Mouse (Mus musculus) fibroblast of lung, adult 2 months (primary cell): ENCODE measurements around the gene Cela3b.
"Not testable (repeated sequence)": the region's sequence is repeated elsewhere in the genome, so short reads cannot be mapped to it uniquely, and the experiment has no call there.

Experiments used
- DNase-seq: peaks from one replicate; pipeline ENCODE4 v3.0.0-alpha.2; 2011; ENCODE audit warnings: low read depth

Cela3b gene

DNA sequence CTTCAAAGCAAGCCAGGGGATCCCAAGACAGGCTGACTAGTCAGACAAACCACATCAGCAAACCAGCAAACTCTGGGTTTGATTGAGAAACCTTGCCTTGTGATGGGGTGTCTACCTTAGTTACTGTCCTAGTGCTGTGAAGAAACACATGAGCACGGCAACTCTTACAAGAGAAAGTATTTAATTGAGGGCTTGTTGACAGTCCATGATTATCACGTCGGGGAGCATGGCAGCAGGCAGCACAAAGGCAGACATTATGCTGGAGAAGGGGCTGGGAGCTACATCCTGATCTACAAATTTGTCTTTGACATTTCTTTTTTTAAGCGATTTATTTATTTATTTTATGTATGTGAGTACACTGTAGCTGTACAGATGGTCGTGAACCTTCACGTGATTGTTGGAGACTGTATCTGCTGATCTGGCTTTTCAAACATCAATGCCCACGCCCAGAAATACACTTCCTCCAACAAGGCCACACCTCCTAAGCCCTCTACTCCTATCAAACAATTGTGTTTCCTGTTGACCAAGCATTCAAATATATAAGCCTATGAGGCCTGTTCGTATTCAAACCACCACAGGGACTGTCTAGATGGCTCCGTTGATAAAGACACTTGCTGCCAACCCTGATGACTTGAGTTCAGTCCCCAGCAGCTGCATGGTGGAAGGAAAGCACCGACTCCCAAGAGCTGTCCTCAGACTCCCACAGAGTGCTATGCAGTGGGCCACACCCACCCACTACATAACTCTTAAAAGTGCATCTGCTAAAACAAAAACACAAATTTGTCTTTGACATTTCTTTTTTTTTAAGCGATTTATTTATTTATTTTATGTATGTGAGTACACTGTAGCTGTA lies 12.4 kb downstream of the Cela3b start:
- DNase-seq = no peak

DNA sequence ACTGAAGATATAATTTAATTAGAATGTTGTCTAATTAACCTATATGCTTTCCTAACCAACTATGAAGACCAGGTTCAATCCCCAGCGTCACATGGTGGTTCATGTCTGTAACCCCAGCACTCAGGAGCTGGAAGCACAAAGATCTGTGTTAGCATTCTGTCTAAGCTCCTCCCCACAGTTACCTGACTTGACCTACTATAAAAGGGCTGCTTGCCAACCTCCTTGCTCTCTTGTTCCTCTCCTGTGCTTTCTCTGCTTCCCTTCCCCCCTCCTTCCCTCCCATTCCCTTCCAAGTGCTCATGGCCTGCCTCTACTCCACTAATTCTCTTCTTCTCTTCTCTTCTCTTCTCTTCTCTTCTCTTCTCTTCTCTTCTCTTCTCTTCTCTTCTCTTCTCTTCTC lies 15.4 kb downstream of the Cela3b start:
- DNase-seq = no peak

DNA sequence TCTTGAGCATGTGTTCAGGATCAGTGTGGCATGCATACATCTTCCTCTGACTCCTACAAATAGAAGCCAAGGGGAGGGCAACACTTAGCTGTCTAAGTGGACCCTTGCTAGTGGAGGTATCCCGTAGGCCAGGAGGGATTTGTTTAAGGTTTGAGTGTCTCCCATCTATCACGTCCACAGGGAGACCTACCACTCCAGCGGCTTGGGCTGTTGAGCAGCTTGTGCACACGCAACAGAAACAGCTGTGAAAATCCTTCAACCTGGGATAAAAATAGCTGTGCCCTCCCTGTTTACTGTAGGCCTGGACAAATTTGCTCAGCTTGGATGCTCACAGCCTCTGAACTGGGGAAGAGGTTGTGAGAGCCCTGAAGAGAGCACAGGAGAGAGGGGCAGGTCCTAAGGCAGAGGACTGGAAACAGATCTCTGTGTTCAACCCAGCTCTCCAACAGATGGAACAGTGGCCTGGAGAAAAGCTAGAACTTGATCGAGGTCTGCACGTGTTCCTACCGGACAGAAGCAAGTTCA lies 18.1 kb downstream of the Cela3b start:
- DNase-seq = not testable (repeated sequence)

DNA sequence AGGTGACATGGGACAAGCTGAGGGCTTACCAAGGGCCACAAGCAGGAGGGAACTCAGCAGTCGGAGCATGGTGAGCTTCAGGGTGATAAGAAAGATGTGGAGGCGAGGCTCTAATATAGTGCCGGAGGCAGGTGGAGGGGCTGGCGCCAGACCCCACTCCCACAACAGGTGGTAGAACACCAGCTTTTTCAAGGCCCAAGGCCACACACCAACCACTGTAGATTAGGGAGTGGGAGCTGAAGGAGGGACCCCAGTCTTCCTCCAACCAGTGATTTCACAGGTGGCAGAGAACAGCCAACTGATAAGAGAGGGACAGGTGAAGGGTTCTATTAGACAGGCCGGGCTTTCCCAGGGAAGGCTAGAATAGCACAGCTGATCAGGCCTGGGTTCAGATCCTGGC lies 20.6 kb downstream of the Cela3b start, which contains the start of gene Cela3a:
TSS of gene Cela3a (minus strand) at position 101 of the 400 bp plus-strand sequence.
- no peak for DNase-seq

DNA sequence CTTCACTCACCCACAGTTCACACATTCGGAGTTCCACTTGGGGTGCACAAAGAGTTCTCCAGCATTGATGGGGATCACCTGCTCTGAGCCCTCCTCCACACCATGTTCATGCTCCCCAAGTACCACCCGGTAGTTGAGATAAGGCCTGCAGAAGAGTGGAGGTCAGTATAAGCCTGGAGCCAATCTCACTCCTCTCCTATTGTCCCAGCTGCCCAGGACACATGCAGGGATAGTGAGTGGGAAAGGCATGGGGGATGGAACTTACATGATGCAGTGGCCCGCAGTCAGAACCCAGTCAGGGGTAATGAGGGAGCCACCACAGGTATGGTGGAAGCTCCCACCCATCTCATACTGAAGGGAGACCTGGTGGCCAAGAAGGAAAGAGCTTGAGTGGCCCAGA lies 24.8 kb downstream of the Cela3b start:
- no peak for DNase-seq

DNA sequence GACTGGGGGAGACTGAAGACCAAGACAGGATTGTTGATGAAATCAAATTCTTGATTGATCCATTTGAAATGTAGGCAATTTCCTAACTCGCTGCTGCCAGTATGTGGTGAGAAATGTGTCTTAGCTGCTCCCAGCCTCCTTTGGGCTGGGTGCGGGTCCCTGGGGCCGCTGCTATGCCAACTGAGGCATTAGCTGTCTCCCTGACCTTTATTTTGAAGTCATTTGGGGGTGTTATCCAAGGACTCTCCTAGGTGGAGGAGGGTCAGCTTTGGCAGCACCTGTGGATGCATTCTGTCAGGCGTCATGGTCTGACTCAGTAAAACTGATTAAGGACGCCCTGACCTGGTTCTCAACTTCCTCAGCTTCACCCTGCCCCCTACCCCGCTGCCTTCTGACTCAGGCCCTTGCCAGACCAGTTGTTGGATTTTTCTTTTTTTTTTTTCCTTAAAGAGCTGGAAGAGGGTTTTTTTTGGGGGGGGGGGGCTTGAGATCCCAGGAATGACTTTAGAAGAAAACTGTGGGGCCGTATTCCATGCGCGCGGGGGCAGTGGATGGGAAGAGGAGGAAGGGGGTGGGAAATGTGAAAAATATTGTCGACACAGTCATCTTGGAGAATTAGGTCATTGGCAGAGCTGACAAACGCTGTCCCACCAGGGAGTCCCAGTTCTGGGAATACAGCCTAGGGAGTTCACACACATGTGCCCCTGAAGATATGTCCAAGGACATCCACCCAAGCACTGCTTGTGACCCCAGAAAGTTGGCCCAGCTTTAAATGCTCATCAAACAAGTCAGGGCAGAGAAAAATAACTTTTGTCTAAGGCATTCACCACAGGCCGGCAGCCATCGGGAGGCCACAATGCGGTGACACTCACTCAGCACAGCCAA lies 33.5 kb downstream of the Cela3b start:
- no peak for DNase-seq

DNA sequence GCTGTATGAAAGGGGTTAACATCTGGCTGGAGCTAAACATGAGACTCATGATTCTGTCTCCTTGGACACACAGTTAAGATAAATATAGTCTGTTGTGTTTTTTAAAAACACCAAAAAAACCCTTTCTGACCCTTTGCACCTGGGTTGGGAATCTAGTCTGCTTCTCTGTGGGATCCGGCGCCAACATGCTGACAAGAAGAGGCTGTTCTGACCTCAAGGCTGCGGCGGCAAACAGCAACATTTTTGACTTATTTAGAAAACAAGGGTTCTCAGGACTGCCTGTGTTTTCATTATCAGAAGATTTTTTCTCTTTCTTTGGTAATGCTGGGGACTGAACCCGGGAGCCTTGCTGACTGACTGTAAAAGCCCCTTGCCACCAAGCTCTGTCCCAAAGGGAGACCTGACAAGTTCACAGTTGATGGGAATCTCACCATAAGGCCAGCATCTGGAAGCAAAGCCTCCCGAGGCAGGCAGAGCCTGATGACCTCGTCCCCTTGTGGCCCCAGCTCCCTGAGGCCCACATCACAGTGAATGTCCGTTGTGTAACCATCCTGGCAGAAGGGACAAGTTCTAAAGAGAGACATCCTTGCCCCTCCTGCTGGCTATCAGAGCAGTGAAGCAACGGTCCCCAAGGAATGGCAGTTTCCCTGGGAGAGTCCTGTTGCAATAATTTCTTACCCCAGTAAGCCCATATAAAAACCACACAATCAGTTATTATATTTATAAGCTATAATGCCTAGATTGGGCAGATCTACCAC lies 36.8 kb downstream of the Cela3b start:
- DNase-seq = no peak

DNA sequence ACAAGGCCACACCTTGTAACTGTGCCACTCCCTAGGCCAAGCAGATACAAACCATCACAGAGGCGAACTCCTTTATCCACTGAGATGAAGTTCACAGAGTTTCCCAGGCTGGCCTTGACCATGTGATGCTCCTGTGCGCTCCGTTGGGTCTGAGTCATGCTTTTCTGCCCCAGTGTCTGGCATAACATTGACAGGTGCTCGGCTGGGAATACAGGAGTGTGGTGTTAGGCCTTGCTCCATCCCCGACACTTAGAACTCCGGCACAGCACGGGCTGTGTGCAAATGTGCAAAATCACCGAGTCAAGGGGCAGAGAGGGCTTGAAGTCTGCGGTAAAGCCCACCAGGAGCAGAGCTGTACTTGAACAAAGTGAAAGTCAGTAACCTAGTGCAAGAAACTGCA lies 37.5 kb downstream of the Cela3b start:
- no peak for DNase-seq

DNA sequence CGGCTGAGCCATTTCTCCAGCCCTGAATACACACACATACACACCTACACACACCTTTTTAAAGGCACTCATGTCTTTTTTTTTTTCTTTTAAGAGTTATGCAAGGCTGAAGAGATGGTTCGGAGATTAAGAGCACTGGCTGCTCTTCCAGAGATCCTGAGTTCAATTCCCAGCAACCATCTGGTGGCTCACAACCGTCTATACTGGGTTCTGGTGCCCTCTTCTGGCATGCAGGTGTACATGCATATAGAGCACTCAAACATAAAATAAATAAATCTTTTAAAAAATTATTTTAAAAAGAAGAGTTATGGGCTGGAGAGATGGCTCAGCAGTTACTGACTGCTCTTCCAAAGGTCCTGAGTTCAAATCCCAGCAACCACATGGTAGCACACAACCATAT lies 39.1 kb downstream of the Cela3b start:
- no peak for DNase-seq

DNA sequence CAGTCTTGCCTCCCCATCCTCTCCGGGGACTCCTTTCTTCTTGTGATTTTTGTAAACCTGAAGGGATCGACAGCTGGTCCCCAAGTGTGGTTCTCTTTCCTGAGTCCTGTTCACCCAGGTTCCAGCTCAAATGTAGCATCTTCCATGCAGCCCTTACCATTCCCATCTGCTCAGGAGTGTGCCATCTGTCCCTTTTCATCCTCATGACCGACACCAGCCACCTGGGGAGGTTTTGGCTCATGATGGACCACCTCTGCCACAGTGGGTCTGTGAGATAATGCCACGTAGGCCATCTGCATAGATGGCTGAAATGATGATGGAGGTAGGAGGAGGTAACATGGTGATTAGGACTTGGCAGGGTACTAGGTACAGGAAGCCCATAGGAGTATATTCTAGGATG lies 40.1 kb downstream of the Cela3b start:
- DNase-seq = no peak

DNA sequence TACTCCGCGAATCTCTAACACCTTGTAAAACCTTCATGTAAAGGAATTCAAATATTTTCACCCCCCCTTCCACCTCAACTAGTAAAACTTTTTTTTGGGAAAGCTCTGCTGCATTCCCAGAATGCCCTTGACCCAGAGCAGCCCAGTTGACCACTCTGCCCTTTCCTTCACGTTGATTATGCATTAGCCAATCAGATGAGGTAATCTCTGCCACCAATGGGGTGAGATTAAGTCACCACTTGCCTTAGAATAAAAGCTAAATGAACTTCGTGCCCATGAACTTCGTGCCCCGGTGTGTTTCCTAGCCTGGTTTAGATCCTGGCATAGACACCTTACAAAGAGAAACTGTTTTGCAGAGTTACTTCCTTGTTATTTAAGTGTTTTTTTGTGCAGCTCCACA lies 41.4 kb downstream of the Cela3b start:
- DNase-seq = no peak

DNA sequence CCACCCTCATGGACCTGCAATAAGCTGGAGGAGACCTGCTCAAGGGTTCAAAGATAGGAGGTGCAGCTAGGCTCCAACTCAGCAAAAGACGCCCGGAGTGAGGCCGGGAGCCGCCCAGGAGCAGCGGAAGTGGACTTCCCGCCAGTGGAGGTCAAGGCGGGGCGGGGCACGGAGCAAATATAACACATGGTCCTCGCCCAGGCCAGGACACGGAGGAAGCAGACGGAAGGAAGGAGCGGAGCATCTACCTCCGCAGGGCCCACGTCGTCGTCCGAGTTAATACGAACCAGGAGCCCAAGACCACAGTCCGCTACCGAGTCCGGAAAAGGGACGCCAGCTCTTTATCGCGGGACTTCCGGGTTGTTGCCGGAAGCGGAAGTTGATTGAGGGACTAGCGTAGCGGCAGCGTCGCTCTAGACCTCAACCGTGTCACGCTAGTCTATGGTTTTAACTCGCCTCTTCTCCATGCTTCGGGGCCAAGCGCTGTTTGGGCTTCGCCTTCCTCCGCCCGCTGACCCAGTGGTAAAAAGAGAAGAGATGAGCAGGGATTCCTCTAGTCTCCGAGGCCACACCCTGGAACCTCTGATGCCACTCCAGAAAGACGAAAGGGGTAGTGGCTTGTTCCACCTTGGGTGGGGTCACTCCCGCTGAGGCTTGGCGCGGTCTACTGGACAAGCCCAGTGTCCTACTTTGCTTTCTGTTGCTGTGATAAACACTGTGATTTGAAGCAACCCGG lies 42.1 kb downstream of the Cela3b start:
- peak; percentile 77 for DNase-seq

DNA sequence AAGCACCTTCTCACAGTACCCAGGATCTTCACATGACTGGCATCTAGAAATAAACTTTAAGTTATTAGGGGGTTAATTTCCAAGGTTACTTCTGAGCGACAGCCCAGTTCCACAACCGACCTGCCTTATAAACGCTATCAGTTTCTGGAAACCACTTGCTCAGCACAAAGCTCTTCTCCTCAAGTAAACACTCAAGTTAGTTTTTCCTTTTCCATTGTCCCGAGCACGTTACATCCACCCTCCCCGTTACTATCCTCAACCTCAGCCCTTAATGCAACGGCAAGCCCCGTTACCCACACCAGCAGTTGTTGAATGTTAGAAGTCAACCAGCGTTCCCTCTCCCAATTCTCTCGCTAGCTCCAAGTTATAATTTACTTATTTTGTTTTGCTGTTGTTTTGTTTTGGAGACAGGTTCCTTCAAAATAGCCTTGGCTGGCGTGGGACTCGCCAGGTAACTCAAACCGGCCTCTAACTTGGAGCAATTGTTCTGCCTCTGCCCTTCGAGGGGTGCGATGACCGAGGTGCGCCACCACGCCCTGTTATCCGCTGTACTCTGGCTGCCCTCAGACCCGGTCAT lies 42.8 kb downstream of the Cela3b start:
- no peak for DNase-seq

DNA sequence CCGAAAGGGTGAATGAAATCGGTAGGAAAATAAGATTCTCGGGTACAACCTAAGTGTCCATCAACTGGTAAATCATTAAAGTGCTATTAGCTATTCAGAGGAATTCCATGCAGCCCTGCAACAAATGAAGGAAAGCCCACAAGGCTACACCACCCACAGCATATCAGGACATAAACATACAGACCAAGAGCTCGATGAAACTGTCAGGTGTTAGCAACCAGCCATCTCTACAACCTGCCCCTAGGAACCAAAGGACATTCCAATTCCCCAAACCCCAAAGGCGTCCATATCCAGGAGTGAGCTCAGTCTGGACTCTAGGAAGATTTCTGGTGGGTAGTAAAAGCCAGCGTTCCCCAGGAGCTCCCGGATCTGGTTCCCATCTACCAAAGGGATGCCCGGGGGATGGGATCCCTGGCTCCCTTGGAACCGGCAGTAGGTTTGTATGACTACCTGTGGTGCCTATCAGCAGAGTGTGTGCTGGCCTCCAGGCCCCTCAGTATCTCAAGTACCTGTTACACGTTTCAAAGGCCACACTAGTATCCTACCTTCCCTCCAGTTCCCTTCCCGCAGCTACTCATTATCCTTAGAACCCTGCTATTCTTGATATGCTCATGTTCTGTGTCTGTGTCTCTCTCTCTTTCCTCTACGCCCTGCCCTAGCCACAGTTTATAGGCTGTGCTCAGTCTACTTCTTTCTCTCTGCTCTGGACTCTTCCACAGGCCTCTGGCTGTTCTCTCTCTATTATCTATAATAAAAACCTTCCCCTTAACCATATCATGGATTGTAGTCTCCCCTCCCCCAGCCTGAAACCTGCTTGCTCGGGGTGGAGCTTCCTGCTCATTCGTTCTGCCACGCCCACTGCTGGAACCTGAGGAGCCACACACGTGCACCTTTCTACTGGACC lies 49.4 kb downstream of the Cela3b start:
- no peak for DNase-seq

DNA sequence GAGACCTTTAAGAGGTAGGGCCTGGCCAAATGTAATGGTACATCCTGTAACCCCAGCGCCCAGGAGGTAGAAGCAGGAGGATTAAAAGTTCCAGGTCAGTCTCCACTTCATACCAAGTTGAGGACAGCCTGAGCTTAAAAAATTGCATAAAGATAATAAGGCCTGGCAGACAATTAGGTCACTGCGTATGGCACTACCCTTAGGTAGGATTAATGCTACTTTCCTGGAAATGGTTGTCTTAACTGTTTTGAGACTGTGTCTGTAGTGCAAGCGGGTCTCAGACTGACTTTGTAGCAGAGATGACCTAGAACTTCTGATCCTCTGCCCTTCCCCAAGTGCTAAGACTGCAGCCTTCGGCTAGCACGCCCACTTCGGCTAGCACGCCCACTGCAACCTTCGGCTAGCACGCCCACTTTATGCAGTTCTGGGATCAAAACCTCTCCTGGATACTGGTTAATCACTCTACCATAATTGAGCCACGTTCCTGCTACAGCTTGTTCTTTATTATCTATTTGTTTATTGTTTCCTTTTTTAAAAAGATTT lies 50.6 kb downstream of the Cela3b start:
- DNase-seq = no peak

DNA sequence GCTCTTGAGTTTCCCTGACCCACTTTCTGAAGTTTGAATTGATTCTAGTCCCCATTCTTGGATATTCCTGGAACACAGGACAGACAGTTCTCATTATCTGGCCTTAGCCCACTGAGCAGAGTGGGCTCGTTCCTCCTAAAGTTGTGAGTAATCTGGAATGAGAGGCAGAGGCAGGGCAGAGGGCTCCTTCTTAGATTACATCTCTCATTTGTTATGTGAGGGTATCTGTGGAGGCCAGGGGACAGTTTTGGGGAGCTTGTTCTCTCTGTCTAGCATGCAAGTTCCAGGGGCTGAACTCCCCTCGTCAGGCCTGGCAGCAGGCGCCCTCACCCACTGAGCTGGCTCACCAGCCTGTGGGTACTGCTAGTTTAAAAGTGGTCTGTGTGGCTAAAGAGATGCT lies 51.3 kb downstream of the Cela3b start:
- no peak for DNase-seq

DNA sequence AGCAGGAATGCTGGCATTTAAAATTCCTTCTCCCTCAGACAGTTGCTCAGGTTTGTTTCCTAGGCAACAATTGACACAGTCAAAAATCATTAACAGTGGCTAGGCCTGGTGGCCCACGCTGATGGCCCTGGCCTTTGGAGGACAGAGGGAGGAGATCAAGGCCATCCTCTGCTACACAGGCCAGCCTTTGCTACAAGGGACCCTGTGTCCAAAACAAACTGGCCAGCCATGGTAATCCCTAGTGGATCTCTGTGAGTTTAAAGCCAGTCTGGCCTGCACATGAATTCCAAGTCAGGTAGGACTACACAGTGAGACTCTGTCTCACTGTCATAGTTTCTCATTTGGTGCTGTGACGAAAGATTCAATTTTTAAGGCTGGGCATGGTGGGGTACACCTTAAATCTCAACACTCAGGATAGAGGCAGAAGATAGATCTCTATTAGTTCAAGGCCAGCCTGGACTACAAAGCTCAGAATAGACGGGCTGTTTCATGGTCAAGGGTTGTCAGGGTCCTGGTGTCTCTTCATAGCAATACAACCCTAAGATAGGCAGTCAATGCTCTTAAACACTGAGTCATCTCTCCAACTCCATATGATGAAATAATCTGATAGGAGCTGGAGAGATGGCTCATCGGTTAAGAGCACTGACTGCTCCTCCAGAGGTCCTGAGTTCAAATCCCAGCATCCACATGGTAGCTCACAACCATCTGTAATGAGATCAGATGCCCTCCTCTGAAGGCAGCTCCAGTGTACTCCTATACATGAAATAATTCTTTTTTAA lies 52.6 kb downstream of the Cela3b start:
- no peak for DNase-seq

DNA sequence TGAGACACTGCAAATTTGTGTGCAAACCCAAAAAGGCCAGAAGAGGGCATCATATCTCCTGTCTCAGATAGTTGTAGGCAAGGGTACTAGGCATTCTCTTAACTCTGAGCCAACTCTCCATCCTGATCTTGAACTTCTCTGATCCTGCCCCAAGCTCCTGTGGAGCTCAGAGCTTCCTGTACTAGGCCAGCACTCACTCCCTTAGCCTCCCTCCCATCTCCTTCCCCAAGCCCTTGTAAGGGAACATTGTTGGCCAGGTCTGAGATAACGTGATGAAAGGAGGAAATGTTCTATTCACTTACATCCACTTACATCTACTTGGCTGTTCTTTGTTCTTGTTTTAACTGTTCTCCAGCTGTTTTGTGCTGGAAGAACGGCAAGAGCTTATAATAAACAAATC lies 53.6 kb downstream of the Cela3b start:
- no peak for DNase-seq
